Mouse (Mus musculus) right cerebral cortex, postnatal 10 days (tissue): ENCODE measurements around the gene Gm21981.
"Not testable (repeated sequence)": the region's sequence is repeated elsewhere in the genome, so short reads cannot be mapped to it uniquely, and the experiment has no call there.

Source experiments
- DNase-seq, 2 experiments: peaks; one replicate each; pipeline ENCODE4 v3.0.0; 2021; ENCODE audit warnings: low spot score in 2 of 2

Gene Gm21981

DNA sequence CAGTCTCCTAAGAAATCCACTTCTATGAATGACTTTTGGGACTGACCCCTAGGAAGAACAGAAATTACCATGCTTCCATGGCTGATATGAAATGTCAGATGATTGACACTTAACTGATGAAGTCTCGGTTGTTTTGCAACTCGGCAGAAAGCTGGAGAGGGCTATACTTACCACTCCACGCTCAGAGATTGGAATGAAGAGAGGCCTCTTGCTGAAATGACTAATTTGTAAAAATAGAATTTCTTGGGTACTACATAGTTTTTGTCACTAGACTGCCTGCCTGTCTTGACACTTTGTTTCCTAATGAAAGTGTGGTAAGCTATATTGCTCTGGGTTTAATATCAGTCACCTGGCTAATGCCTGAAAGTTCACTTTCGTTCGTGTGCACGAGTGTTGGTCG, 29.8 kb downstream of the Gm21981 start:
- no peak for DNase-seq

DNA sequence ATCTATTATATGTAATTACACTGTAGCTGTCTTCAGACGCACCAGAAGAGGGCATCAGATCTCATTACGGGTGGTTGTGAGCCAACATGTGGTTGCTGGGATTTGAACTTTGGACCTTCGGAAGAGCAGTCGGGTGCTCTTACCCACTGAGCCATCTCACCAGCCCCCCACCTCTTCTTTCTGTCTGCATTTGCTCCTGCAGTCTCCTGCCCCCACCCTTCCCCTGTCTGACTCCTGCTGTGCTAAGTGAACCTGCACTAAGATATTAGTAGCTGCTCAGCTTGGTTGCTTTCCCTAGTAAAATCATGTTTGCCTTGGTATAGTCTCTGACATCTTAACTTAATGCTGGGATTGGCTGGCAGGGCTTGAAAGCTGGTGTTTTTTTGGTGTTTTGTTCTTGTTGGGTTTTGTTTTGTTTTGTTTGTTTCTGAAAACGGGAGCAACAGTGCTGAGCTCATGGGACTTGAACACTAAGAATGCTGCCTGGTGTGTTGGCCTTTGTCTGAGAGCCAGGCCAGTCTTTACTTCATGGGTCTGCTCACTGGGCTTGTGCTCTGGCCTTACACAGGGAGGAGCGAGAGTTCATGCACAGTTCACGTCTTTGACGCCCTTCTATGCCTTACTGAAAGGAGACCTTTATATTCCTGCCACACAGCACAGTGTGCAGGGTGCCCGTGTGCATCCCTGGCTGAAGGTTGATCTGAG, 31.1 kb downstream of the Gm21981 start:
- DNase-seq, result no peak

DNA sequence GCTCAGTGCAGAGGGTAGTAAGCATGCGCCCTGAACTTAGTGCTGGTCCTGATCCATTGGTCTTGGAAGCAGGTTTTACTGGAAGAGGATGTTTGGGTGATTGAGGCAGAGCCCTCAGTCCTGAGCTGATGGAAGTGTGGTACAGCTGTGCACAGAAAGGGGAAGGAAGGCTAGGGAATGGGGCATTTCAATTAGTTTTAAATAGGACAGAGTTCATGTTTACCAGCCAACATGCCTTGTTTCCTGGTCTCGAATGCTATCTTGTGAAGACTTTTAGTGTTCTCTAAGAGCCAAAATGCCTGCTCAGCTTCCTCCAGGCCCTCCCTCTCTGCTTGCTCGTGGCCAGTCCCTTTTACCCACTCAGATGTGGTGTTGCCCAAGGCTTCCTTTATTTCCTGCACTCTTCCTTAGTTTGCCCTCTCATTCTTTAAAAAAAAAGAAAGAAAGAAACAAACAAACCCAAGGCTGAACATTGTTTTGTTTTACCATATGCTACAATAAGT, 35.5 kb downstream of the Gm21981 start:
- no peak for DNase-seq

DNA sequence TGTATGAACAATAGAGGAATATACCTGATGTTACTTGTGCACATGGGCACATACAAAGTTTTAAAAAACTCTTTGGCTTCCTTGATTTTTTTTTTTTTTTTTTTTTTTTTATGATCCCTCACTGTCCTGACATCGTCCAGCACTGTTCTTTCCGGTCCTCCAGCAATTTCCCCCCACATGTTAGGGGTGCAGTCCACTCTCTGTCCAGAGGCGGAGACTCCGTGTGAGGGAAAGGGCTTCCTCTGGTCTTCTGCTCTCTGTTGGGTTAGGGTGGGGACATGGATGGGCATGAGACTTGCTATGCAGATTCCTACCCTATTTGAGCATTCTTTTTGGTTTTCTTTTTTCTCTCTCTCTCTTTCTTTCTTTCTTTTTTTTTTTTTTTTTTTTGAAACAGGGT, 36.4 kb downstream of the Gm21981 start:
- no peak for DNase-seq

DNA sequence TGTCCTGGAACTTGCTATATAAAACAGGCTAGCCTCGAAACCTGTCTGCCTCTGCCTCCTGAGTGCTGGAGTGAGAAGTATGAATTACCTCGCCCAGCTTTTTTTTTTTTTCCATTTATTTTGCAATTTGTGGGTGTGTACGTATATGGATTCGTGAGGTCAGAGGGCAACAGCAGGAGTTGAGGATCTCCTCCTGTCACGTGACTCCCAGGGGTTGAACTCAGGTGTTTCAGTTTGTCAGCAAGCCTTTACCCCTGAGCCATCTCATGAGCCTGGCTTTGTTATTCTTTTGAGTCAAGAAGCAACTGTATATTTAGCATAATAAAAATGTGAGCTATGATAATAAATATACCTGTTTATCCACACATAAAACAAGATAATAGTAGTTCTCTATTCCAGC, 38.6 kb downstream of the Gm21981 start:
- DNase-seq, result no peak

DNA sequence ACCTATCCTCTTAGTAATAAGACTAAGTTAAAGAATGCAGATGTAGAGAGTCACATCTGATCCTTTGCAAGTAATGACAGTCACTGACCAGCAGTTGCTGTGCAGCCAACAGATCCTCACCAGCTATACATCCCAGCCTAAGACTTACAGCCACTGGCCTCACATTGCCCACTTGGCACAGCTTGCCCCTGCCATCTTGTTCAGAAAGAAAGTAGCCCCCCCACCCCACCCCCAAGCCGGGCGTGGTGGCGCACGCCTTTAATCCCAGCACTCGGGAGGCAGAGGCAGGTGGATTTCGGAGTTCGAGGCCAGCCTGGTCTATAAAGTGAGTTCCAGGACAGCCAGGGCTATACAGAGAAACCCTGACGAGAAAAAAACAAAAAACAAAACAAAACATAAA, 39.9 kb downstream of the Gm21981 start:
- not testable (repeated sequence) for DNase-seq

DNA sequence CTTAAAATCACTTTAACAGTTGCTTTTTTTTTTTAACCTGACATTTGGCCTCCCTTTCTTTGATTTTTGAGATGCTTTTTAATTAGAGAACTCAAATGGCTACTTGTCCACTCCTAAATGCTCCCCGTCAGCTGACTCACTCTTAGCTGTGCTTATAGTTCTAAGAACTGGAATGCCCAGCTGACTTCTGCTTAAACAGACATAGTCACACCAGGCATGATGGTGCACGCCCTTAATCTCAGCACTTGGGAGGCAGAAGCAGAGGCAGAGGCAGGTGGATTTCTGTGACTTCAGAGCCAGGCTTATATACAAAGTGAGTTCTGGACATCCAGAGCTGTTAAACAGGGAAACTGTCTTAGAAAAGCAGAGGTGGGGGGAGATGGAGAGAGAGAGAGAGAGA, 42.3 kb downstream of the Gm21981 start:
- DNase-seq, result no peak

DNA sequence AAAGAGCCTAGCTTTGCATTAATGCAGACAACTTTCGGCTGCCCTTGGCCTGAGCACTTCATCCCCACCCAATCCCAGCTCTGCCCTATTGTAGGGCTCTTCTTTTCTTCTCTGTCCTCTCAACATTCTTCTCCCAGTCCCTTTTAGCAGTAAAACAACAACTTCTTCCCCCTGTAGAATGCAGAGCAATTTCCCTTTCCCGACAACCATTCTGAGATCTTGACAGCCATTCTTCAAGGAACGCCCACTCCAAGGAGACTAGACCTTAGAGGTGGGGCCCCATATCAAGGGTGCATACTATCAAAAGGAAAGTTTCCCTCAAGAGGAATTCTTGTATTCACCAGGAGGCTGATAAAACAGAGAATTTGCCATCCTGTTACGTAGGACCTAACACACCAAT, 45.3 kb downstream of the Gm21981 start:
- DNase-seq, result no peak

DNA sequence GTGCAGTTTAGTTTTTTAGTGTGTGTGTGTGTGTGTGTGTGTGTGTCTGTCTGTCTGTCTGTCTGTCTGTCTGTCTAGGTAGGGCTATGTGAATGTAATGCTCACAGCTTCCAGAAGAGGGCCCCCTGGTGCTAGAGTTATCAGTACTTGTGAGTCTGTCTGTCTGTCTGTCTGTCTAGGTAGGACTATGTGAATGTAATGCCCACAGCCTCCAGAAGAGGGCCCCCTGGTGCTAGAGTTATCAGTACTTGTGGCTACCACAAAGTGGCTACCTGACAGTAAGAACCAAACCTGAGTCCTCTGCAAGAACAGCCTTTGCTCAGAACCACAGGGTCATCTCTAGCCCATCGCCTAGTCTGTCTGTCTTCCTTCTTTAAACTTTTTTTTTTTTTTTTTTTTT, 47.6 kb downstream of the Gm21981 start:
- DNase-seq, result peak; percentile 41 to 56

DNA sequence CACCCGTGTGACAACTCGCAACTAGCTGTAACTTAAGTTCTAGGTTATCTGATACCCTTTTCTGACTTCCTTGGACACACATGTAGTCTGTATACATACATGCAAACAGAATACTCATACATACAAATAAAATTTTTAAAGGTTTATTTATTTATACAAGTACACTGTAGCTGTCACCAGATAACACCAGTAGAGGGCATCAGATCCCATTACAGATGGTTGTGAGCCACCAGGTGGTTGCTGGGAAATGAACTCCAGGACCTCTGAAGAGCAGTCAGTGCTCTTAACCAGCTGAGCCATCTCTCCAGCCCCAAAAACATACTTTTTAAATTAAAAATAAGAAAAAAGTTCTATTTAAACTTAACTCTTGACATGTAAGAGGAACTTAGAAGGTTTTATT, 51.3 kb downstream of the Gm21981 start:
- DNase-seq, result no peak
